Mouse (Mus musculus) spleen, postnatal 4 days (tissue): Measurements from ENCODE around the gene Csnk1d.
A peak's percentile ranks its signal among the peaks of the same experiment; 100 is the strongest.

Source experiments
- DNase-seq, 2 experiments: peaks; one replicate each; pipeline ENCODE4 v3.0.0; 2022; ENCODE audit warnings: low spot score in 2 of 2

Csnk1d gene

DNA sequence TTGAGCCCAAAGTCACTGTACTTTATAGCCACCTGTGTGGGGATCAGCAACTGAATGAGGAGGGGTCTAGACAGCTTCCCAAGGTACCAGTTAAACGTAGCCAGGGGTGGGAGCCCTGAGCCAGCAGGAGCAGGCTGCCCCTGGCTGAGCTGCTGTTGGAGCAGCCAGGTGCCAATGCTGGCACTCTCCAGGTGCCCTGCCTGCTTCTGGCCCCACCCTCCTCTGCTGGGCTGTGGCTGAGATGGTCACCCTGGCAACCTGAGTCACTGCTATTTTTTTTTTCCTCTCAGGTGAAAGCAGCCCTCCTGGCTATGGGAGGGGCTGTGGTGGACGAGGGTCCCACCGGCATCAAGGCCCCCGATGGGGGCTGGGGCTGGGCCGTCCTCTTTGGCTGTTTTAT lies 36.2 kb downstream of the Csnk1d start:
- DNase-seq = no peak

- peak; percentile 40 to 70 for DNase-seq
Measured at GRCm38 (mm10) chr11:120951731-120952730, 39.1 kb downstream of the Csnk1d start.

- peak in 1 of 2 experiments; percentile 67 for DNase-seq
Measured at GRCm38 (mm10) chr11:120951237-120951636, 39.9 kb downstream of the Csnk1d start.

DNA sequence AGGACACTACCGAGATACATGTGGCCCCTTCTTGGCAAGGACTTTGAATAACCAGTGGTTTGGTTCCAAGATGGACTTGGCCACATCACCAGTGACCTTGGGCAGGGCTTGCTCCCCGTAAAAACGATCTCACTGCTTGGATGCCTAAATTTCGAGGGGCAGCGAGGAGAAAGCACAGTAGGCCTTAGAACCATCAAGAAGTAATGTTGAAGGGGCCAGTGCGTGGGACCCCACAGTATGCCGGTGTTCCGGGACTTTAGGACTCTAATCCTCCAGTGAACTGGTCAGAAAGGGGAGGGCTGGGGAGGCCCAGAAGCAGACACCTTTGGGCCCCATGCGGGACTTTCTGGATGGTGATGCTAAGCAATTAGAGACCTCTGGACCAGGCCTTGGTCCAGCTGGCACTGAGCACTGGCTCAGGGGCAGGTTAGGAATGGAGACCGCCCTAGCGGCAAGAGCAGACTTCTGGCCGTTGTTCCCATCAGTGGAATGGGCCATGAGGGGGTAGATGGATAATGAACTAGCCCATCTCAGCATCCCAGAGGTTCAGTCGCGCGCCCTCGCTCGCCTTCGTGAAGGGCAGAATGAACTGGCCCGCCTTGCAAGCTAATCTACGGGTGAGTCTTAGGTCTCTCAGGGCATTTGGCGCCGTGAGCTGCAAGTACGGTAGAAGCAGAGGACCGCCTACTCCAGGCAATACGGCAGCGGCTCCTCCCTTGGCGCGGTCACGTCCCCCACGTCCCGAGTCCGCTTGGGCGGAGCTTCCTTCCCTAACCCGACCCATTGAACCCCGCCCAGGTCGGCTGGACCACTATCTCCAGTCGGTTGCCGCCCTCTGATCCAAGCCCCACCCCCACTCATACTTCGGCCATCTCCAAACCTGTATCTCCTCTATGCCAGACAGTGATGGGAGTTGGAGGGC lies 40.6 kb downstream of the Csnk1d start:
- peak; percentile 94 to 95 for DNase-seq

GRCm38 (mm10) chr11:120949863-120950262 lies 41.3 kb downstream of the Csnk1d start:
- DNase-seq = no peak

DNA sequence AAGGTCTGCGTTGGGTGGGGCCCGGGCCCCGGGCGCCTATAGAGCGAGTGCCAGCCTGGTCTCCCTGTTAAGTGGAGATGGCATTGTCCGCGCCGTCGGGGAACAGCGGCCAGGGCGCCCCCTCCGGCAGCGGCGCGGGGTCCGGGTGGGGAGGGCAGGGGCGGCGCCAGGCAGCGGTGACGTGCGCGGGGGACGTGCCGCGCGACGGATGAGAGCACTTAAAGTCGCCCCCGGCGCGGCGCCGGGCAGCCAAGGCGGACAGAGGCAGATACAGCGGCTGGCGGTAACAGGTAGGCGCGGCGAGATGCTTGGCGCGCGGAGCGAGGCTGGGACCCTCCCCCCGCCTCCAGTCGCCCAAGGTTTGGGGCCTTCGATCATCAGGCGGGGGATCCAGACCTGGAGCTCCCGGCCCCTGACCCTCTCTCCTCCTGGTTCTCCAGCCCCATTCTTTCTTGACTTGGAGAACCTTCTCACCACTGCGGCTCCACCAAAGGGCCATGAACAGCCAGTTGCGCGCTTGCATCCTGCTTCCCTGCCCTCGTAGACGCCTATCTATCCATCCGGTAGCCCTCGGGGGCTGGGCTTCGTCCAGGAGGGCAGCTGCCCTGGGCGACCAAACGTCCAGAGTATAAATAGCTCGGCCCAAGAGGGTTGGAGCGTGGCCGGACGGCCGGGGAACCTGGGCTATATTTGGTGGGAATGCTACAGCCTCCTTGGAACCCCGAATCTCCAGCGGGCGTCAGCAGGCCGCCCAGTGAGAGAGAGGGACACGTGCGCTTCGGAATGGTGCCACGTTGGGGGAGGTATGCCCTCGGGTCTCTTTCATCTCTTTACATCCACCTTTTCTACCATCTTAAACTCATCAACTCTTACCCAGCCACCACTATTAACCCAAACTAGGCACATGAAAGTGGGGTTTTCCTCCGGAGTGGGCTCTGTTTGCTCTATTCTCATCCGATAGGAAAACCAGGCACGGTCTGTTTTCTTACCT lies 42.0 kb downstream of the Csnk1d start:
- DNase-seq = peak; percentile 50 to 81

- DNase-seq = peak; percentile 40 to 70
Measured at GRCm38 (mm10) chr11:120948328-120948727, 42.8 kb downstream of the Csnk1d start, which contains the start of gene Slc16a3. Gene Slc16a3, plus strand, starts transcription at chr11:120948480.

DNA sequence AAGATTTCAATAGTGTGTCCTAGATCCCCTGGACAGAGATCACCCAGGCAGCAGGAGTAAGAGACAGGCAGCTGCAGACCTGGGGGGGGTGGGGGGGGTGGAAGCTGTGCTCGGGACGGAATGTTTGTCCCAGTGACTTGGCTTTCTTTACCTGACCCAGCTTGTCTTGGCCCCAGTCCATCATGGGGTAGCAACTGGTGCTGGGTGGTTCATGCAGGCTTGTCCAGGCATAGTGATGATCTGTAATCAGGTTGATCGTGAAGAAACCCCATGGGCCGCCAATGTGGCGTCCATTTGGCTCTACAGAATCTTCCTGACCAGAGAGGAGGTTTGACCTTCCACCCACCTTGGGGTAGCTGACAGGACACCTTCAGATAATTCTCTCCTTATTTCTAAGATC lies 45.2 kb downstream of the Csnk1d start:
- no peak for DNase-seq

DNA sequence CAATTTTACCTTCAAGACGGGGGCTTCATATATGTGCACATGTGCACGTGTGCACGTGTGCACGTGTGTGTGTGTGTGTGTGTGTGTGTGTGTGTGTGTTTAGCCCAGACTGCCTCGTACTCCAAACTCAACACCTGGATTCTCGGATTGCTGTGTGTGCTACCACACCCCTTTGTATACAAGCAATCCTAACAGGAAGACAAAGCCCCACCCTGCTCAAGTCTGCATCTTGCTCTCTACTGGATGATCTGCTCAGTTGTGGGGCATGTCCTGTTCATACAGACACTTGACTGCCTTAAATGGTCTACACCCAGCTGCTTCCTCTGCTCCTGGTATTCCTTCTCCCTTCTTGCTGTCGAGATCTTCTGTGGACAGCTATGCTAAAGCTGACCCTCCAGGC lies 45.9 kb downstream of the Csnk1d start:
- no peak for DNase-seq

DNA sequence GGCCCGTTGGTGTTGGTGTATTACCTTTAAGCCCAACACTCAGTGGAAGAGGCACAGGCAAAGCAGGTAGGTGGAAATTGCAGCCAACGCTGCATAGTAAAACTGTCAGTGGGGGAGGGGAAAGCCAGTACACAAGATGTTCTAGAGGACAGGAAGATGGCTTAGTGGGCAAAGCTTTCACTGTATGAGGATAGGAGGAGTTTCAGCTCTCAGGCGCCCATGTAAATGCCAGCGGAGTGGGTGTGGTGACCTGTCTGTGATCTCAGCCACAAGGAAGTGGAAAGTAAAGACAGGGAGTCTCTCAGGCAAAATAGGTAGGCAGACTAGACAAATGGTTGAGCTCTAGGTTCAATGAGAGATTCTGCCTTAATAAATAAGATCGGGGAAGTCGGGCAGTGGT lies 50.2 kb downstream of the Csnk1d start:
- no peak for DNase-seq

GRCm38 (mm10) chr11:120939712-120940341 lies 51.3 kb downstream of the Csnk1d start:
- DNase-seq = no peak

GRCm38 (mm10) chr11:120938795-120939194 lies 52.3 kb downstream of the Csnk1d start:
- no peak for DNase-seq

DNA sequence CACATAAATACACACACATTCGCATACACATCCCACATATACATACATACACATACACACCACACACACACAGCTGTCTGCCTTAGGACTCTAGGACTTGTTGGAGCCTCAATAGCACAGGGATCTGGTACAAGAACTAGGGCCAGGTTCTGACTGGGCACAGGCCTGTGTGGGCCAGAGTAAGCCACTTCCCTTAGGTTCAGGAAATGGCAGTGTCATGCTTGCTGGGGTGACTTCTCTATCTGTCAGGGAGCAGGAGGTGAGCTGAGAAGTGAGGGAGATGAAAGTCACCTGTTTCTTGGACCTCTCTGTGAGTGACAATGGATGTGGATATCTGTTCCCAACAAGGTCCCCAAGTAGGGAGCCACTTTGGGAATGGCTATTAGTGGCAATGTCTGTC lies 53.2 kb downstream of the Csnk1d start:
- no peak for DNase-seq

DNA sequence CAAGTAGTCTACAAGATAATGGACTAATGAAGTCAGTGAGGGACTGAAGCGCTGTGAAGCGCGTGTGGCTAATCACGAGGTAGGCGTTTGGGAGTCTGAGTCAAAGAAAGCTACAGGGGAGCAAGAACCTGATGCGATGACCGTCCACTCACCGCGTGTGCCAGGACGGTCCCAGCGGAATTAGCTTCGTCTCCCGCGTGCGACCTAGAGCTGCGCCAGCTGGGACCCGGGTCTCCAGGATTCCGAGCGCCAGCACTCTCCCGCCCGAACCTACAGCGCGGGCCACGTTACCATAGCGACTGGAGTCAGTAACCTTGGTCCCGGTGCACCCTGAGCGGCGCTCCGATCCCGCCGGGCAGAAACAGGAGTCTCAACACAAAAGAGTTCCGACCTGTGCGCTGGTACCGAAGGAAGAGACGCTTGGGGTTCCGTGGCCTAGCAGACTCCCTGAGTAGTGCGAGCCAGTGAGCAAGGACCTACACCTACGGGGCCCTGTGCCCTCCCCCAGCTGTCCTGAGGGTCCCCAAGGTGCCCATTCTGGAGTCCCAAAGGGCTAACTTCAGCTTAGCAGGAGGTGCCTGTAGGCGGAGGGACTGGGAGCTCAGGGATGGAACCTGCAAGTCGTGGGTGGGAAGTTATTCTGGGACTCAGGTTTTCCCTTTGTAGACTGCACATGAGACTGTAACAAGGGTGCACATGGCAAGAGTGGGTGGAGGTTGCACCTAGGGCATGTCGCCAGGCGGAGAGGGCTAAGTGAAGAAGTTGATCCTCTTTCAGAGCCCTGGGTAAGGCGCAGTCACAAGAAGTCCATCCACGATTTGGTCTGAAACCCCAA lies 58.3 kb downstream of the Csnk1d start, which contains the start of gene Ccdc57:
Gene Ccdc57 (minus strand): TSS at position 309 of the 835 bp plus-strand sequence.
- DNase-seq = peak; percentile 90 to 96

GRCm38 (mm10) chr11:120931479-120931878 lies 59.7 kb downstream of the Csnk1d start:
- no peak for DNase-seq

DNA sequence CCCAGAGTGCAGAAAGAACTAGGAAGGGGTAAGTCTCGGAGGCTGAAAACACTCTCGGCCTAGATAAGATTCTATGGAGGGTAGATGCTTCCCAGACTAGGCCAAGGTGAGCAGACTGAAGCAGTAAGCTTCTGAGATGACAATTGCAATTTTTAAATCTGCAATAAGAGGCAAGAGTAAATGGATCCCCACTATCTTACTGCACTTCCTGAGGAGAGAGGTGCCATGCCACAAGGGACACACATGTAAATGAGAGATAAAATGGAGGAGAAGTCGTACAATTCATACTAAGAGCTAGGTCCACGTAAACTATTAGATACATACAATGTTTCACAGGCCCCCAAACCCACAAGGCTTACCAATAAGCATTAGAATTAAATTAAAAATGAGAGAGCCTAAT lies 62.7 kb downstream of the Csnk1d start:
- DNase-seq = no peak

DNA sequence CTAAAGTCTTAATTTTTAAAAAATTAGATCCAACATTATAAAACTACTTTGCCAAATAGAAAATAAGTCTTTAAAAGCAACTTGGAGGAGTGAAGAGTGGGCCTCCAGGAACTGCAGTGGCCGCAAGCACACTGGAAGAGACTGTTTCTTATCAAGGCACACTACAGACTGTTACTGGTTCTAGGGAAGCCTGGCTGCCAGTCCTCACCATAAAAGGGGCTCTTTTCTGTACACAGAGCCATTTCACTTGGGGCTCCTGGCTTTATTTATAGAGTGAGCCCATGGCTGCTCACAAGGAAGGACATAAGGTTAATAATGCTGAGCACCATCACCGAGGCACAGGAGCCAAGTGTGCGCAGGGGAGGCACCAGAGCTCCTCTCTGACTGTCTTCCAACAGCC lies 68.6 kb downstream of the Csnk1d start:
- no peak for DNase-seq

GRCm38 (mm10) chr11:120917756-120918155 lies 73.4 kb downstream of the Csnk1d start:
- DNase-seq = no peak

DNA sequence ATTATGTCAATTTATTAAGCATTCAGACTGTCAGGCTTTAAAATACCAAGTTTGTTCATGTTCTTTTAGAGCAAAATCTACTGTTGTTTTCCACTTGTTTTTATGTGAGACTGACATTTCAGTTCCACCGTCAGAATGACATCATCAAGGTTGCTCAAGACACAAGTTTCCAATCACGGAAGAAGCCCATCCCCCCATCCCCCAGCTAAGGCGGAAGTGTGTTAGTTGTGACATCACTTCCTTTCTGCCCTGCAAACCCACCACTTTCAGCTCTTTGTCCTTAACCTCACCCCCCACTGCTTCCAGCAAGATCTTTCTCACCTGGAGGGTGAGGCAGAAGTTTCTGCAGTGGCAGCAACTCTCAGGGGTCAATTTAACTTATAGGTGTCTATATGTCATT lies 74.7 kb downstream of the Csnk1d start:
- DNase-seq = peak in 1 of 2 experiments; percentile 60
